Mouse (Mus musculus): ENCODE measurements around the gene Bcas3.

DNA sequence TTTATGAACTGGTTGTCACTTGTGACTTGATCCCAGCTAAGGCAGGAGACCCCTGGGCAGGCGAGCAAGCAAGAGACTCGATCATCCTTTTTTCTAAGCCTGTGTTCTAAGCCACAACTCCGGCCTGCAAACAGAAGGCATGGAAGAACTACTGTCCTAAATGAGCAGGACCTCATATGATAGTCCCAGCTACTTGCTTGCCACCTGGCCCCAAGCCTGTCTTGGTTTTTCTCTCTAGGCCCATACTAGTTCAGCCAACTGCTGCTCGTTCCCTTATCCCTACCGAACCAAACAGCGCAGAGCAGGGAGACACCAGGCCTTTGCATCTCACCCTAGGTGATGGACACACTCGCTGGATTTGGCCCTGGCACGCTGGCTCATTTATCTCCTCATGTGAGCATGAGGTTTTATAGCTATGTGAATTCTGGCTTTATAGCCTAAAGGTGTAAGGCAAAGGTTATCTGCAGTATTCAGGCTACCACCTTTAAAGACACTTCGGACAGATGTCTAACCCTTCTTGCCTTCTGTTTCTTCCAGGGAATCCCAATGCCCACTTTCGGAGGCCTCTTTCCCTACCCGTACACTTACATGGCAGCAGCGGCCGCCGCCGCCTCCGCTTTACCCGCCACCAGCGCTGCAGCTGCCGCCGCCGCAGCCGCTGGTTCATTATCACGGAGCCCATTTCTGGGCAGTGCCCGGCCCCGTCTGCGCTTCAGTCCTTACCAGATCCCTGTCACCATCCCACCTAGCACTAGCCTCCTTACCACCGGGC is 487.2 kb downstream of the Bcas3 start:
- no peak for TF ChIP-seq CTCF (IDR thresholded peaks at IDR 0.05; ENCODE audit: low read depth)
- TF ChIP-seq EP300 (IDR thresholded peaks at IDR 0.05; ENCODE audit: low read depth) = no peak
